Mouse (Mus musculus): ENCODE measurements around the gene Emid1. TPM values are rescaled to one million over a fixed set of nuclear protein-coding genes. Genes with fewer than 3 reads are reported as not detected.

Emid1 gene
- polyA plus RNA-seq, 1 experiment from 2014 or later = 4.8 TPM

GRCm38 (mm10) chr11:5172861-5173260, 20.8 kb upstream of the Emid1 start:
- ATAC-seq (no peak), DNase-seq (no peak)
- Histone ChIP-seq H3K9me3 (ENCODE audit: low read length) (no peaks in the 10 kb centered on the region), H3K4me1 (ENCODE audit: insufficient read depth) (no peaks in the 10 kb centered on the region; the same call in 1 of the 2 replicates), H3K36me3 (replicated peaks; ENCODE audit: insufficient read depth, low read length) (no peaks in the 10 kb centered on the region), H3K9ac (replicated peaks) (no peak overlapping the region), H3K27me3 (ENCODE audit: insufficient read depth, low read length) (no peaks in the 10 kb centered on the region), H3K4me3 (ENCODE audit: low read depth, low read length) (no peak overlapping the region), H3K4me2 (ENCODE audit: low read depth, low read length) (no peak overlapping the region), H3K27ac (ENCODE audit: low read depth) (no peak overlapping the region)
- TF ChIP-seq CTCF (IDR thresholded peaks at IDR 0.05; ENCODE audit: low read depth) (no peak), EP300 (IDR thresholded peaks at IDR 0.05; ENCODE audit: low read depth) (no peak)
- 55% methylated on average over 3 of the region's 3 CpGs for WGBS (ENCODE audit: insufficient replicate concordance)

- TF ChIP-seq CTCF (IDR thresholded peaks at IDR 0.05; ENCODE audit: low read depth) (no peak), EP300 (IDR thresholded peaks at IDR 0.05; ENCODE audit: low read depth) (no peak)
- Histone ChIP-seq H3K9ac (replicated peaks) (no peak overlapping the region), H3K4me1 (ENCODE audit: insufficient read depth) (no peaks in the 10 kb centered on the region), H3K9me3 (ENCODE audit: low read length) (no peaks in the 10 kb centered on the region), H3K36me3 (replicated peaks; ENCODE audit: insufficient read depth, low read length) (no peaks in the 10 kb centered on the region), H3K27me3 (ENCODE audit: insufficient read depth, low read length) (no peaks in the 10 kb centered on the region), H3K4me3 (ENCODE audit: low read depth, low read length) (no peak overlapping the region), H3K27ac (ENCODE audit: low read depth) (no peak overlapping the region), H3K4me2 (ENCODE audit: low read depth, low read length) (no peak overlapping the region)
- DNase-seq = no peak
- WGBS (ENCODE audit: insufficient replicate concordance) = 82% methylated on average over 9 of the region's 9 CpGs
- ATAC-seq = no peak
Measured at GRCm38 (mm10) chr11:5167311-5167710, 15.3 kb upstream of the Emid1 start.

GRCm38 (mm10) chr11:5165471-5165916, 13.4 kb upstream of the Emid1 start:
- WGBS (ENCODE audit: insufficient replicate concordance) = 59% methylated on average over 8 of the region's 8 CpGs
- TF ChIP-seq EP300 (IDR thresholded peaks at IDR 0.05; ENCODE audit: low read depth) (no peak), CTCF (IDR thresholded peaks at IDR 0.05; ENCODE audit: low read depth) (no peak)
- no peaks in the 10 kb centered on the region for H3K36me3 ChIP-seq (replicated peaks; ENCODE audit: insufficient read depth, low read length)
- H3K4me1 ChIP-seq (ENCODE audit: insufficient read depth) = no peaks in the 10 kb centered on the region
- no peak for DNase-seq
- no peak overlapping the region for H3K4me2 ChIP-seq (ENCODE audit: low read depth, low read length)
- H3K27ac ChIP-seq (ENCODE audit: low read depth) = no peak overlapping the region
- H3K4me3 ChIP-seq (ENCODE audit: low read depth, low read length) = no peak overlapping the region
- H3K9me3 ChIP-seq (ENCODE audit: low read length) = peaks cover 6% of the 10 kb centered on the region
- H3K27me3 ChIP-seq (ENCODE audit: insufficient read depth, low read length) = no peaks in the 10 kb centered on the region
- H3K9ac ChIP-seq (replicated peaks) = no peak overlapping the region
- ATAC-seq = no peak

- no peaks in the 10 kb centered on the region for H3K4me1 ChIP-seq (ENCODE audit: insufficient read depth)
- no peak overlapping the region for H3K4me3 ChIP-seq (ENCODE audit: low read depth, low read length)
- no peak for TF ChIP-seq EP300 (IDR thresholded peaks at IDR 0.05; ENCODE audit: low read depth)
- no peak for TF ChIP-seq CTCF (IDR thresholded peaks at IDR 0.05; ENCODE audit: low read depth)
- H3K27me3 ChIP-seq (ENCODE audit: insufficient read depth, low read length) = no peaks in the 10 kb centered on the region
- WGBS (ENCODE audit: insufficient replicate concordance) = 31% methylated on average over 8 of the region's 8 CpGs
- H3K36me3 ChIP-seq (replicated peaks; ENCODE audit: insufficient read depth, low read length) = no peaks in the 10 kb centered on the region
- peaks cover 6% of the 10 kb centered on the region for H3K9me3 ChIP-seq (ENCODE audit: low read length)
- ATAC-seq (no peak), DNase-seq (no peak)
- H3K4me2 ChIP-seq (ENCODE audit: low read depth, low read length) = no peak overlapping the region
- H3K9ac ChIP-seq (replicated peaks) = no peak overlapping the region
- H3K27ac ChIP-seq (ENCODE audit: low read depth) = no peak overlapping the region
Measured at GRCm38 (mm10) chr11:5164310-5164709, 12.3 kb upstream of the Emid1 start.

GRCm38 (mm10) chr11:5163421-5163820, 11.4 kb upstream of the Emid1 start:
- TF ChIP-seq CTCF (IDR thresholded peaks at IDR 0.05; ENCODE audit: low read depth) (no peak), EP300 (IDR thresholded peaks at IDR 0.05; ENCODE audit: low read depth) (no peak)

GRCm38 (mm10) chr11:5160722-5161485, 8.8 kb upstream of the Emid1 start:
- ATAC-seq (no peak), DNase-seq (peak; percentile 45)
- no peak overlapping the region for H3K27ac ChIP-seq (ENCODE audit: low read depth)
- no peak overlapping the region for H3K9ac ChIP-seq (replicated peaks)
- no peaks in the 10 kb centered on the region for H3K4me1 ChIP-seq (ENCODE audit: insufficient read depth)
- TF ChIP-seq EP300 (IDR thresholded peaks at IDR 0.05; ENCODE audit: low read depth) (no peak), CTCF (IDR thresholded peaks at IDR 0.05; ENCODE audit: low read depth) (peak; percentile 68)
- H3K4me2 ChIP-seq (ENCODE audit: low read depth, low read length) = no peak overlapping the region
- H3K9me3 ChIP-seq (ENCODE audit: low read length) = peaks cover 6% of the 10 kb centered on the region
- H3K27me3 ChIP-seq (ENCODE audit: insufficient read depth, low read length) = no peaks in the 10 kb centered on the region
- H3K36me3 ChIP-seq (replicated peaks; ENCODE audit: insufficient read depth, low read length) = no peaks in the 10 kb centered on the region
- H3K4me3 ChIP-seq (ENCODE audit: low read depth, low read length) = no peak overlapping the region
- 71% methylated on average over 17 of the region's 17 CpGs for WGBS (ENCODE audit: insufficient replicate concordance)

More at GRCm38 (mm10) chr11:5163421-5163820, 11.4 kb upstream of the Emid1 start:
- H3K9me3 ChIP-seq (ENCODE audit: low read length) = peaks cover 6% of the 10 kb centered on the region
- no peaks in the 10 kb centered on the region for H3K36me3 ChIP-seq (replicated peaks; ENCODE audit: insufficient read depth, low read length)
- no peaks in the 10 kb centered on the region for H3K4me1 ChIP-seq (ENCODE audit: insufficient read depth)
- DNase-seq = no peak
- H3K9ac ChIP-seq (replicated peaks) = no peak overlapping the region
- H3K27ac ChIP-seq (ENCODE audit: low read depth) = no peak overlapping the region
- H3K27me3 ChIP-seq (ENCODE audit: insufficient read depth, low read length) = no peaks in the 10 kb centered on the region
- no peak for ATAC-seq
- H3K4me2 ChIP-seq (ENCODE audit: low read depth, low read length) = no peak overlapping the region
- H3K4me3 ChIP-seq (ENCODE audit: low read depth, low read length) = no peak overlapping the region
- WGBS (ENCODE audit: insufficient replicate concordance) = 56% methylated on average over 8 of the region's 8 CpGs
